Mouse (Mus musculus) thymus, adult 2 months (tissue): ENCODE measurements at regions not wholly inside any gene's neighbourhood (a gene's known extent, or its start where the extent isn't known, plus 50 kb on each side); places are given as distances from the start of the nearest gene placed in this dataset.

Experiments
- DNase-seq: peaks from one replicate; pipeline ENCODE4 v3.0.0; 2021
- H3K27ac ChIP-seq: fragments of 200-500 bp; 2 replicates; pipeline ENCODE4 v1.5.1; 2012; ENCODE audit warnings: low read length, control low read depth; ENCODE audit not compliant: control insufficient read depth, insufficient read depth
- H3K27me3 ChIP-seq: fragments of 200-500 bp; 2 replicates; pipeline ENCODE4 v1.6.1; 2012; ENCODE audit warnings: mild to moderate bottlenecking, low read length, moderate library complexity, mixed read lengths; ENCODE audit not compliant: control insufficient read depth, insufficient read depth
- H3K36me3 ChIP-seq: fragments of 200-500 bp; 2 replicates; pipeline ENCODE4 v1.6.1; 2012; ENCODE audit warnings: mild to moderate bottlenecking, low read length, moderate library complexity; ENCODE audit not compliant: control insufficient read depth, insufficient read depth
- H3K4me1 ChIP-seq: fragments of 200-500 bp; replicated peaks from 2 replicates; pipeline ENCODE4 v1.6.1; 2012; ENCODE audit warnings: low read length; ENCODE audit not compliant: control insufficient read depth, insufficient read depth
- H3K4me3 ChIP-seq: fragments of 200-500 bp; 2 replicates; pipeline ENCODE4 v1.5.1; 2012; ENCODE audit warnings: mild to moderate bottlenecking, low read length, control low read depth, moderate library complexity; ENCODE audit not compliant: control insufficient read depth, insufficient read depth
- CTCF ChIP-seq: fragments of 200-500 bp; IDR thresholded peaks from 2 replicates; pipeline ENCODE4 v1.5.1; 2012; ENCODE audit warnings: mild to moderate bottlenecking, control low read depth, low read length, moderate library complexity, borderline replicate concordance; ENCODE audit not compliant: control insufficient read depth, poor library complexity, insufficient read depth; ENCODE audit errors: extremely low read depth
- POLR2A ChIP-seq: fragments of 200-500 bp; IDR thresholded peaks from 2 replicates; pipeline ENCODE4 v1.6.1; 2012; ENCODE audit warnings: mild to moderate bottlenecking, low read length, control low read depth, moderate library complexity; ENCODE audit not compliant: control insufficient read depth, poor library complexity, insufficient read depth; ENCODE audit errors: extremely low read depth
- WGBS: fragments of 180-500 bp; shearing (Covaris S2); methylation state at CpG from one replicate; pipeline ENCODE4 v1.1.7; 2018; 5-methylcytosine and 5-hydroxymethylcytosine counted together

DNA sequence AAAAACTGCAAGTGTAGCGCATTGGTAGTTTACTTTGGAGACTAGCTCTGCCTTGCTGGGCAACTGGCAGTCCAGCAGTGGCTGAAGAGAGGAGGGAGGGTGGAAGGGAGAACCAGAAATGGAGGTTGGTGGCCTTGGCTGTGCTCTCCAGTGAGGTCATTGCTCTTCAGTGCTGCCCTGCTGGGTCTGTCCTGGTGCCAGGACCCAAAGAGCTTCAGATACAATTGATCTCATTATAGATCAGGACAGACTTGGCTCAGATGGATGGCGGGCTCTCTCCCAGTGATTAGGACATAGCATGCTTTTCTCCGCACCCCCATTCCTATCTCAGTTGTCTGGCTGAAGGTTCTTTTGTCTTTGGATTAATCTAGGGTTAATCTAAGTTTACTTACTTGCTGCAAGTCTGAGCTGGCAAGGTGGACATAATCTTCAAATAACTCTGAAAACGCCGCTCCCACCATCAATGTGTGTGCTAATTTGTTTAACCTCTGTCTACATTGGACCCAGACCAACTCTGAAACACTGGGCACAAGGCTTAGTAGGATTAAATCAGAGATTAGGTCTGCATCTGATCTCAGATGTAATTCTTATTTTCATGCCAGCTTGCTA lies 394.3 kb downstream of the Pik3r1 start:
- H3K4me1 ChIP-seq, result no peaks in the 10 kb centered on the region
- TF ChIP-seq CTCF (no peak), POLR2A (no peak)
- WGBS, result 94% methylated on average over 5 of the region's 5 CpGs
- no peak overlapping the region for H3K4me3 ChIP-seq
- H3K27ac ChIP-seq, result no peak overlapping the region
- no peak for DNase-seq
- no peaks in the 10 kb centered on the region for H3K36me3 ChIP-seq
- no peaks in the 10 kb centered on the region for H3K27me3 ChIP-seq

DNA sequence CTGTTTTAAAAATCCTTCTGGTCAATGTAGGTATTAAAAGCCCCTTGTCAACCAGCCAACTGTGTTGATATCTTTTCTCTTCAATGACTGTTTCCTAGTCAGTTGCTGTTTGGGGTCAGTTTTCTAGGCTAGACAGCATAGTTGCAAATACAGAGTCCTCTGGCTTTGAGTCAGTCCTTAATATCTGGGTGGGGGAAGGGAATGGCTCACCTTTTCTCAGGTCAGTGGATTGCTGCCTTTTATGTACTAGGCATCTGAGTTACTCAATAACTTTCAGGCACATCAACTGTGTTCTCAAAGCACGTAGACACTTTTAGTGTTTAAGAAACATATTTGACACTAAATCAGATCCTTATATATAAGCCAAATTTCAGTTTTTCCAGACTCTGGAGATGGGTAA lies 396.1 kb downstream of the Pik3r1 start:
- 90% methylated on average over 1 of the region's 1 CpGs for WGBS
- DNase-seq, result no peak
- TF ChIP-seq CTCF (no peak), POLR2A (no peak)
- H3K4me1 ChIP-seq, result no peaks in the 10 kb centered on the region
- no peak overlapping the region for H3K27ac ChIP-seq
- H3K27me3 ChIP-seq, result no peaks in the 10 kb centered on the region
- no peaks in the 10 kb centered on the region for H3K36me3 ChIP-seq
- no peak overlapping the region for H3K4me3 ChIP-seq

GRCm38 (mm10) chr13:101368170-101368569 lies 399.8 kb downstream of the Pik3r1 start:
- H3K4me1 ChIP-seq, result no peaks in the 10 kb centered on the region
- no peaks in the 10 kb centered on the region for H3K27me3 ChIP-seq
- 52% methylated on average over 5 of the region's 5 CpGs for WGBS
- no peak overlapping the region for H3K27ac ChIP-seq
- no peak for TF ChIP-seq POLR2A
- no peak for TF ChIP-seq CTCF
- H3K36me3 ChIP-seq, result no peaks in the 10 kb centered on the region
- no peak for DNase-seq
- no peak overlapping the region for H3K4me3 ChIP-seq

DNA sequence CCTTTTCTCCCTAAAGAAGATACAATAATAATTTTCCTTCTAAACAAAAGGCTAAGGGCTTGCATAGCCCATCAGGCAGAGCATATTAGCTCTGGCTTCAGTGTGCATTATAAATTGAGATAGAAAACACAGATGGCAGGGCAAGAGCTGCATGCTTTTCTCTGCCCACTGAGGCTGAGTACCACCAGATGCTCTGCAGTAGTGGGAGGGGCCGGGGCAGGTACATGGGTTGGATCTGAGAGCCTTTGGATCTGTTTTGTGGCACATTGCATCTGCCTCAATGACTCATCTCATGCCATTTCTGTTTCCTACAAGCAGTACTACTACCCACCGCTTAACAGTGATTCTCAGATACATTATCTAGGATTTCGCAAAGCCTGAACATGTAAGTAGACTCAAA lies 412.7 kb downstream of the Pik3r1 start:
- TF ChIP-seq CTCF, result no peak
- TF ChIP-seq POLR2A, result no peak
- Histone ChIP-seq H3K4me1 (no peaks in the 10 kb centered on the region), H3K4me3 (no peak overlapping the region), H3K36me3 (no peaks in the 10 kb centered on the region), H3K27ac (no peak overlapping the region), H3K27me3 (no peaks in the 10 kb centered on the region)
- no peak for DNase-seq
- 97% methylated on average over 3 of the region's 3 CpGs for WGBS

GRCm38 (mm10) chr13:101351123-101351522 lies 416.9 kb downstream of the Pik3r1 start:
- TF ChIP-seq CTCF, result no peak
- no peak for TF ChIP-seq POLR2A
- 95% methylated on average over 4 of the region's 4 CpGs for WGBS
- DNase-seq, result no peak
- Histone ChIP-seq H3K27ac (no peak overlapping the region), H3K4me3 (no peak overlapping the region), H3K27me3 (no peaks in the 10 kb centered on the region), H3K4me1 (no peaks in the 10 kb centered on the region), H3K36me3 (no peaks in the 10 kb centered on the region)

DNA sequence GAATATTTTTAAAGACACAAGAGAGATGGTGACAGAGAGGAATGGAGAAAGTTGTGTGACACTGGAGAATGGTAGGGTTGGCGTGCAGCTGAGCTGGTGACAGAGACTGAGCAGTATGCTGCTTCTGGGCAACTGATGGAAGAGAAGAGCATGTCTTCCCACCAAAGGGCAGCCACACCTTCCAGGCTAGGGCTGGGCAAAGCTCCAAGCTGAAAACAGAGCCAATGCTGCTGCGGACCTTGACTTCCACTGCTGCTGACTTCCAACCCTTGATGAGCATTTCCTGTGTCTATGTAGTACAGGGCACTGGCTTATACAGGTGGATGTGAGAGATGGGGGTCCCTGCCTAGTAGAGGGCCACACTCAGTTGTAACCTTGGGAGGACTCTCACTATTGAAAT lies 418.7 kb downstream of the Pik3r1 start:
- no peaks in the 10 kb centered on the region for H3K36me3 ChIP-seq
- H3K4me1 ChIP-seq, result no peaks in the 10 kb centered on the region
- TF ChIP-seq CTCF, result no peak
- no peak for TF ChIP-seq POLR2A
- 96% methylated on average over 2 of the region's 2 CpGs for WGBS
- no peak for DNase-seq
- H3K27me3 ChIP-seq, result no peaks in the 10 kb centered on the region
- H3K4me3 ChIP-seq, result no peak overlapping the region
- H3K27ac ChIP-seq, result no peak overlapping the region

GRCm38 (mm10) chr13:101338280-101338872 lies 429.6 kb downstream of the Pik3r1 start:
- Histone ChIP-seq H3K4me3 (no peak overlapping the region), H3K27ac (no peak overlapping the region), H3K27me3 (no peaks in the 10 kb centered on the region), H3K4me1 (no peaks in the 10 kb centered on the region), H3K36me3 (no peaks in the 10 kb centered on the region)
- DNase-seq, result no peak
- 98% methylated on average over 3 of the region's 3 CpGs for WGBS
- TF ChIP-seq CTCF (no peak), POLR2A (no peak)
